Mouse (Mus musculus): ENCODE results near the gene Fbxo8. TPM values are rescaled to one million over a fixed set of nuclear protein-coding genes. Genes with fewer than 3 reads are reported as not detected.

Gene Fbxo8
- polyA plus RNA-seq (2015; fragmentation: Nextera tagmentation; extraction: Ambion mirVana), result 42.6 and 44.1 TPM in 2 replicates

DNA sequence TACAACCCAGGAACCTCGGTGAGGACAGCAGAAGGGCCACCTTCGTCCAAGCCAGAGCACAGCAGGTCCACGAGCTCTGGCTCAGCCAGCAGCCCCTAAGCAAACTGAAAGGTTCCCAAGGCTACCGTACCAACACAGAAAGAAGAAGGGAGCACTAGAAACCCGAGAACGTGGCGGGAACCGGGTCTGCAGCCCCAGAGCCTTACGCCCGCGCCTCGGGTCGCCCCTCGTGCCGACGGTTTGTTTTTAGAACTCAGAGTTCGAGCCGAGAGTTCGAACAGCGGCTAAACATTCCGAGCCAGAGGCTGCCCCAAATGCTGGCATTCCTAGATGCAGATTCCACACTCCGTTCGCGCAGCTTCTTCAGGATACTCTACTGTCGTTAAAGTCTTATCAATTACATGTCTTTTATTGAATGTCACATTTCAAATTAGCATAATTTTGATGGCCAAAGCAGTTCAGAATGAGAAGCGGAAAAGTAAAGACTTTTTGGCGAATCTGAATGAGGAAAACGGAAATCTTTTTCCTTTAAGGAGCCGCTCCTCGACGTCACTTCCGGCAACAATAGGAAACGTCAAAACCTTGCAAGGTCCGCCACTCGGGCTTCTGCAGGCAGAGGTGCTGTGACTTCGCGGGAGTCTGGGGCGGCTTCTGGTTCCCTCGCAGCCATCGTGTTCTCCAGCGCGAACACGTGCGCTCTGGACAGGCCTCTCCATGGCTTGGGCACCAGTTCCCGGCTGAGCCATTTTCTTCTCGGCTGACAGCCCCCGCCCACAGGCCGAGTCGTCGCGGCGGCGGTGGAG, at the start of gene Fbxo8, which contains the start of gene Cep44:
Gene Fbxo8, plus strand, starts transcription at position 533 of the 803 bp plus-strand sequence.
Gene Cep44, minus strand, starts transcription at position 490 of the 803 bp plus-strand sequence.
- H3K4me1 ChIP-seq (ENCODE audit: control insufficient read depth, insufficient read depth, low read length), result peaks cover 11% of the 10 kb centered on the region
- no peaks in the 10 kb centered on the region for H3K27me3 ChIP-seq (ENCODE audit: control insufficient read depth, insufficient read depth, low read length)
- peak within 1 kb of the TSS; percentile 97 for H3K4me3 ChIP-seq (replicated peaks; ENCODE audit: low read length)
- peak within 1 kb of the TSS; percentile 91 for H3K27ac ChIP-seq (ENCODE audit: low read length)
- H3K4me2 ChIP-seq (ENCODE audit: low read depth, low read length), result peak within 1 kb of the TSS; percentile 62
- peak within 1 kb of the TSS; percentile 75 for H3K9ac ChIP-seq (ENCODE audit: low read length)
- no peaks in the 10 kb centered on the region for H3K36me3 ChIP-seq (ENCODE audit: control insufficient read depth, insufficient read depth, low read length)
- no peaks in the 10 kb centered on the region for H3K9me3 ChIP-seq (replicated peaks; ENCODE audit: control insufficient read depth, low read length)
- under 1% methylated on average over 53 of the region's 53 CpGs for WGBS
- ATAC-seq (ENCODE audit: insufficient read depth, low FRiP score), result peak; percentile 85

GRCm38 (mm10) chr8:56501911-56502310, 49.0 kb upstream of the Fbxo8 start:
- no peaks in the 10 kb centered on the region for H3K9me3 ChIP-seq (replicated peaks; ENCODE audit: control insufficient read depth, low read length)
- H3K27me3 ChIP-seq (ENCODE audit: control insufficient read depth, insufficient read depth, low read length), result no peaks in the 10 kb centered on the region
- H3K4me3 ChIP-seq (replicated peaks; ENCODE audit: low read length), result no peak overlapping the region
- H3K4me1 ChIP-seq (ENCODE audit: control insufficient read depth, insufficient read depth, low read length), result no peaks in the 10 kb centered on the region
- no peak overlapping the region for H3K9ac ChIP-seq (ENCODE audit: low read length)
- no peaks in the 10 kb centered on the region for H3K36me3 ChIP-seq (ENCODE audit: control insufficient read depth, insufficient read depth, low read length)
- no peak overlapping the region for H3K27ac ChIP-seq (ENCODE audit: low read length)
- ATAC-seq (ENCODE audit: insufficient read depth, low FRiP score), result no peak
- H3K4me2 ChIP-seq (ENCODE audit: low read depth, low read length), result no peak overlapping the region

DNA sequence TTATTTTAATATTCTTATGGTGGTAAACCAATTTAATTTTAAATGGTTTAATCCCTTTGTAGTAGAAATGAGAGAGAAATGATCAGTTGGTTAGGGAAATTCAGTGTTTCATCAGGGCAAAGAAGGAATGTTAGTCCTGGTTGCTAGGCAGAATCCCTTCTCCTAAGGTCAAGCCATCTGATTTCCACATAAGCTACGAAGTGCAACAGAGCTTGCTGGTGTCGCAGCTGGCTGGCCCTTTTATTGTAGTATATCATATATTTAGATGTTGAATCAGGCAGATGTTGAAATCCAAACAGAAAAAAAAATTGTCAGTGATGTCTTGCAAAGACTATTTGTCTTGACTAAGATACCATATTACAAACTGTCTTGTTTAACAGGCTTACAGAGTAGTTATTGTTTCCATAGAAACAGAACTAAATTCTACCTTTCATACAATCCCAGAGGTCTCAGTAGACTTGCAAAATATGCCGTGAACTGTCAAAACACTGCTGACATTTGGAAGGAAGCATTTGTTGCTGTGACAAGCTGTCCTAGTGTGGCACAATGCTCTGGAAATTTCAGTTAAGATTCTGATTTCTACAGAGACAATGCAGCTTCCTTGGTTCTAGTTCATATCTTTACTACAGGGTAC, 42.5 kb upstream of the Fbxo8 start:
- no peak overlapping the region for H3K27ac ChIP-seq (ENCODE audit: low read length)
- no peak for ATAC-seq (ENCODE audit: insufficient read depth, low FRiP score)
- WGBS, result 48% methylated on average over 3 of the region's 3 CpGs

GRCm38 (mm10) chr8:56508952-56509479, 41.9 kb upstream of the Fbxo8 start:
- H3K27ac ChIP-seq (ENCODE audit: low read length), result no peak overlapping the region
- WGBS, result 69% methylated on average over 4 of the region's 4 CpGs

More for the DNA sequence above, 42.5 kb upstream of the Fbxo8 start:
- H3K9me3 ChIP-seq (replicated peaks; ENCODE audit: control insufficient read depth, low read length), result no peaks in the 10 kb centered on the region
- H3K9ac ChIP-seq (ENCODE audit: low read length), result no peak overlapping the region
- no peaks in the 10 kb centered on the region for H3K36me3 ChIP-seq (ENCODE audit: control insufficient read depth, insufficient read depth, low read length)
- no peak overlapping the region for H3K4me3 ChIP-seq (replicated peaks; ENCODE audit: low read length)
- H3K4me2 ChIP-seq (ENCODE audit: low read depth, low read length), result no peak overlapping the region
- no peaks in the 10 kb centered on the region for H3K4me1 ChIP-seq (ENCODE audit: control insufficient read depth, insufficient read depth, low read length)
- H3K27me3 ChIP-seq (ENCODE audit: control insufficient read depth, insufficient read depth, low read length), result no peaks in the 10 kb centered on the region

DNA sequence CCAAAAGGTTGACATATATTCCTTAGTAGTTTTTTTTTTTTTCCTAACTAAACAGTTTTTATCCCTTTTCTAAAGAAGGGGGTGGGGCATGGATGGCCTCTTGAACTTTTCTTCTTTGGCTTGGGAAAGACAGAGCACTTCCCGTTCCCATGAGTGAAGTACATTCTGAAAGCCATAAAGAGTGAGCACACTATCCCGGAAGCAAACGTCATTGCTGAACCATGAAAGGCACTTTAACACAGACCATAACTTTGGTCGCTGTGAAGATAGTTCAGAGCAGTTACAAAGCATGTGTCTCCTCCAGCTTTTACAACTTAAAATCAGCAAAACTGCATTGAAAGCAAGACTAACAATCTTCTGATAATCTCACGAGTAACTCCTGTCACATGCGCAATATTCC, 32.0 kb upstream of the Fbxo8 start:
- no peak overlapping the region for H3K9ac ChIP-seq (ENCODE audit: low read length)
- H3K4me3 ChIP-seq (replicated peaks; ENCODE audit: low read length), result no peak overlapping the region
- no peaks in the 10 kb centered on the region for H3K27me3 ChIP-seq (ENCODE audit: control insufficient read depth, insufficient read depth, low read length)
- H3K4me1 ChIP-seq (ENCODE audit: control insufficient read depth, insufficient read depth, low read length), result no peaks in the 10 kb centered on the region
- no peak for ATAC-seq (ENCODE audit: insufficient read depth, low FRiP score)
- no peak overlapping the region for H3K27ac ChIP-seq (ENCODE audit: low read length)
- H3K9me3 ChIP-seq (replicated peaks; ENCODE audit: control insufficient read depth, low read length), result no peaks in the 10 kb centered on the region
- 60% methylated on average over 6 of the region's 6 CpGs for WGBS
- no peaks in the 10 kb centered on the region for H3K36me3 ChIP-seq (ENCODE audit: control insufficient read depth, insufficient read depth, low read length)
- H3K4me2 ChIP-seq (ENCODE audit: low read depth, low read length), result no peak overlapping the region

More at GRCm38 (mm10) chr8:56508952-56509479, 41.9 kb upstream of the Fbxo8 start:
- no peaks in the 10 kb centered on the region for H3K4me1 ChIP-seq (ENCODE audit: control insufficient read depth, insufficient read depth, low read length)
- no peaks in the 10 kb centered on the region for H3K9me3 ChIP-seq (replicated peaks; ENCODE audit: control insufficient read depth, low read length)
- no peaks in the 10 kb centered on the region for H3K36me3 ChIP-seq (ENCODE audit: control insufficient read depth, insufficient read depth, low read length)
- ATAC-seq (ENCODE audit: insufficient read depth, low FRiP score), result no peak
- H3K9ac ChIP-seq (ENCODE audit: low read length), result no peak overlapping the region
- H3K4me2 ChIP-seq (ENCODE audit: low read depth, low read length), result no peak overlapping the region
- H3K4me3 ChIP-seq (replicated peaks; ENCODE audit: low read length), result no peak overlapping the region
- no peaks in the 10 kb centered on the region for H3K27me3 ChIP-seq (ENCODE audit: control insufficient read depth, insufficient read depth, low read length)

GRCm38 (mm10) chr8:56520249-56520648, 30.6 kb upstream of the Fbxo8 start:
- Histone ChIP-seq H3K9ac (ENCODE audit: low read length) (no peak overlapping the region), H3K4me1 (ENCODE audit: control insufficient read depth, insufficient read depth, low read length) (no peaks in the 10 kb centered on the region), H3K27ac (ENCODE audit: low read length) (no peak overlapping the region), H3K4me2 (ENCODE audit: low read depth, low read length) (no peak overlapping the region), H3K27me3 (ENCODE audit: control insufficient read depth, insufficient read depth, low read length) (no peaks in the 10 kb centered on the region), H3K36me3 (ENCODE audit: control insufficient read depth, insufficient read depth, low read length) (no peaks in the 10 kb centered on the region), H3K9me3 (replicated peaks; ENCODE audit: control insufficient read depth, low read length) (no peaks in the 10 kb centered on the region), H3K4me3 (replicated peaks; ENCODE audit: low read length) (no peak overlapping the region)
- no peak for ATAC-seq (ENCODE audit: insufficient read depth, low FRiP score)
- WGBS, result 75% methylated on average over 2 of the region's 2 CpGs

- Histone ChIP-seq H3K4me2 (ENCODE audit: low read depth, low read length) (no peak overlapping the region), H3K9ac (ENCODE audit: low read length) (no peak overlapping the region), H3K36me3 (ENCODE audit: control insufficient read depth, insufficient read depth, low read length) (no peaks in the 10 kb centered on the region), H3K4me1 (ENCODE audit: control insufficient read depth, insufficient read depth, low read length) (no peaks in the 10 kb centered on the region), H3K27ac (ENCODE audit: low read length) (no peak overlapping the region), H3K27me3 (ENCODE audit: control insufficient read depth, insufficient read depth, low read length) (no peaks in the 10 kb centered on the region), H3K4me3 (replicated peaks; ENCODE audit: low read length) (no peak overlapping the region), H3K9me3 (replicated peaks; ENCODE audit: control insufficient read depth, low read length) (no peaks in the 10 kb centered on the region)
- ATAC-seq (ENCODE audit: insufficient read depth, low FRiP score), result no peak
- 83% methylated on average over 4 of the region's 4 CpGs for WGBS
Observed at GRCm38 (mm10) chr8:56521051-56521450, 29.8 kb upstream of the Fbxo8 start.

- Histone ChIP-seq H3K27ac (ENCODE audit: low read length) (no peak overlapping the region), H3K27me3 (ENCODE audit: control insufficient read depth, insufficient read depth, low read length) (no peaks in the 10 kb centered on the region), H3K9ac (ENCODE audit: low read length) (no peak overlapping the region), H3K4me1 (ENCODE audit: control insufficient read depth, insufficient read depth, low read length) (no peaks in the 10 kb centered on the region), H3K4me2 (ENCODE audit: low read depth, low read length) (no peak overlapping the region), H3K36me3 (ENCODE audit: control insufficient read depth, insufficient read depth, low read length) (no peaks in the 10 kb centered on the region), H3K4me3 (replicated peaks; ENCODE audit: low read length) (no peak overlapping the region), H3K9me3 (replicated peaks; ENCODE audit: control insufficient read depth, low read length) (no peaks in the 10 kb centered on the region)
- no peak for ATAC-seq (ENCODE audit: insufficient read depth, low FRiP score)
- 68% methylated on average over 6 of the region's 6 CpGs for WGBS
Observed at GRCm38 (mm10) chr8:56528869-56529268, 22.0 kb upstream of the Fbxo8 start.

GRCm38 (mm10) chr8:56530359-56530758, 20.5 kb upstream of the Fbxo8 start:
- Histone ChIP-seq H3K27ac (ENCODE audit: low read length) (no peak overlapping the region), H3K27me3 (ENCODE audit: control insufficient read depth, insufficient read depth, low read length) (no peaks in the 10 kb centered on the region), H3K4me1 (ENCODE audit: control insufficient read depth, insufficient read depth, low read length) (no peaks in the 10 kb centered on the region), H3K9ac (ENCODE audit: low read length) (no peak overlapping the region), H3K36me3 (ENCODE audit: control insufficient read depth, insufficient read depth, low read length) (no peaks in the 10 kb centered on the region), H3K4me2 (ENCODE audit: low read depth, low read length) (no peak overlapping the region), H3K9me3 (replicated peaks; ENCODE audit: control insufficient read depth, low read length) (no peaks in the 10 kb centered on the region), H3K4me3 (replicated peaks; ENCODE audit: low read length) (no peak overlapping the region)
- no peak for ATAC-seq (ENCODE audit: insufficient read depth, low FRiP score)
- 2% methylated on average over 3 of the region's 3 CpGs for WGBS
